Mouse (Mus musculus) heart, embryonic 15.5 days (tissue): ENCODE results near the gene Olfr828. TPM values are rescaled to one million over a fixed set of nuclear protein-coding genes. Genes with fewer than 3 reads are reported as not detected.
A peak's percentile ranks its signal among the peaks of the same experiment; 100 is the strongest.

Experiments
- ATAC-seq: fragments of 200-750 bp; cut with Nextera tagmentation; replicated peaks from 2 replicates; pipeline ENCODE4 v1.8.0; 2017; ENCODE audit warnings: low read depth, moderate TSS enrichment; ENCODE audit not compliant: insufficient number of reproducible peaks, insufficient read depth, low FRiP score
- H3K27ac ChIP-seq: fragments of 300-500 bp; sonication (generic); 2 replicates; pipeline ENCODE4 v1.5.1; 2015; ENCODE audit warnings: mild to moderate bottlenecking, inconsistent platforms
- H3K27me3 ChIP-seq: fragments of 300-500 bp; sonication (generic); 2 replicates; pipeline ENCODE4 v1.6.1; 2015; ENCODE audit warnings: inconsistent platforms
- H3K36me3 ChIP-seq: fragments of 300-500 bp; sonication (generic); 2 replicates; pipeline ENCODE4 v1.6.1; 2015; ENCODE audit warnings: mild to moderate bottlenecking, inconsistent platforms
- H3K4me1 ChIP-seq: fragments of 300-500 bp; sonication (generic); replicated peaks from 2 replicates; pipeline ENCODE4 v1.6.1; 2015; ENCODE audit warnings: inconsistent platforms
- H3K4me2 ChIP-seq: fragments of 300-500 bp; sonication (generic); 2 replicates; pipeline ENCODE4 v1.6.1; 2015; ENCODE audit warnings: inconsistent platforms, mild to moderate bottlenecking, moderate library complexity
- H3K4me3 ChIP-seq: fragments of 300-500 bp; sonication (generic); 2 replicates; pipeline ENCODE4 v1.5.1; 2015; ENCODE audit warnings: mild to moderate bottlenecking, inconsistent platforms
- H3K9ac ChIP-seq: fragments of 300-500 bp; sonication (generic); 2 replicates; pipeline ENCODE4 v1.6.1; 2015; ENCODE audit warnings: mild to moderate bottlenecking, inconsistent platforms
- H3K9me3 ChIP-seq: fragments of 300-500 bp; sonication (generic); replicated peaks from 2 replicates; pipeline ENCODE4 v1.6.1; 2016; ENCODE audit warnings: inconsistent platforms
- WGBS: fragments of 180-500 bp; shearing (Covaris S2); methylation state at CpG from one replicate; pipeline ENCODE4 v1.1.7; 2015; ENCODE audit warnings: mixed read lengths; 5-methylcytosine and 5-hydroxymethylcytosine counted together
- polyA plus RNA-seq: library from polyadenylated mRNA; unstranded; fragments of >200 nt; fragmentation: Nextera tagmentation; extraction: Ambion mirVana; gene quantifications from 2 replicates; pipeline ENCODE4 v1.2.1, GENCODE M21; 2015

The Olfr828 gene
- polyA plus RNA-seq = not detected in 2 replicates

DNA sequence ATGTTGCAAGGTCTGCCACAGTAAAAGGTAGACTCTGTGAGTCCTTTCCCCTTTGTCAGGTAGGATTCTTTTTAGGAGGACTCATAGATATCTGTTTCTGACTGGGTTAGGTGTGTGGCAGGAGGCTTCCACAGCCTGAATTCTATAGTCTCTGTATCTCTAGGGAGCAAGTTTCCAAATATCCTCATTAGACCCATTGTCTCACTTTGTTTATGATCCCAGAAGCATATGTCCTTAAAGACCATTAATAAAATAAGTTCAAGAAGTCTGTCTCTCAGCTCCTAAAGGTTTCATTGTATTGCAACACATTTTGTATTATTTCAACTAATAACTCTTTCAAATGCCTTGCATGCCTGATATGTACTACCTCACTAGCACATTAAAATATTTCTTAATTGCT, at the start of gene Olfr828:
Gene Olfr828 (minus strand): TSS at position 101 of the 400 bp plus-strand sequence.
- no peak for ATAC-seq
- Histone ChIP-seq H3K36me3 (no peaks in the 10 kb centered on the region), H3K4me3 (no peak within 1 kb of the TSS), H3K27ac (no peak within 1 kb of the TSS), H3K9me3 (no peaks in the 10 kb centered on the region), H3K9ac (no peak within 1 kb of the TSS), H3K27me3 (no peaks in the 10 kb centered on the region), H3K4me1 (no peaks in the 10 kb centered on the region), H3K4me2 (no peak within 1 kb of the TSS)

DNA sequence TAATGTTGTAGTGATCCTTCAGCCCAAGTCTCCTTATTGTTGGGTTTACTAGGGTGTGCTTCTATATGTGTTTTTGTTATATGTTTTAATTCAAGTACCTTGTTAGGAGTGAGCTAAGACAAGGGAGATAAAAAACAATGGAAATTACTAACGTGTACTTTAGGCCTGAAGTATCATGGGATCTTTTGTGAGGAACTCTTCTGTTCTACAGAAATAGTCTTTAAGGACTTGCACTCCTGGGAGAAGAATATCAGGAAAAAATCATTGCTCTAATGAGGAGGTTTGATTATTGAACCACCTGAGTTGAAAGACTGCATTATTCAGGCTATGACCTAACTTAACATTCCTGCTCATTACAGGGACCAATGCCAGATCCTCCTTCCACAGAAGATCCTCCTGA, 35.3 kb upstream of the Olfr828 start, which contains the start of gene Olfr829:
Gene Olfr829 (plus strand): TSS at position 301 of the 400 bp plus-strand sequence.
- no peak within 1 kb of the TSS for H3K9ac ChIP-seq
- H3K27me3 ChIP-seq = no peaks in the 10 kb centered on the region
- WGBS = 61% methylated on average over 1 of the region's 1 CpGs
- no peak within 1 kb of the TSS for H3K4me3 ChIP-seq
- H3K4me1 ChIP-seq = no peaks in the 10 kb centered on the region
- no peaks in the 10 kb centered on the region for H3K9me3 ChIP-seq
- H3K36me3 ChIP-seq = no peaks in the 10 kb centered on the region
- H3K4me2 ChIP-seq = no peak within 1 kb of the TSS
- no peak within 1 kb of the TSS for H3K27ac ChIP-seq
- no peak for ATAC-seq

DNA sequence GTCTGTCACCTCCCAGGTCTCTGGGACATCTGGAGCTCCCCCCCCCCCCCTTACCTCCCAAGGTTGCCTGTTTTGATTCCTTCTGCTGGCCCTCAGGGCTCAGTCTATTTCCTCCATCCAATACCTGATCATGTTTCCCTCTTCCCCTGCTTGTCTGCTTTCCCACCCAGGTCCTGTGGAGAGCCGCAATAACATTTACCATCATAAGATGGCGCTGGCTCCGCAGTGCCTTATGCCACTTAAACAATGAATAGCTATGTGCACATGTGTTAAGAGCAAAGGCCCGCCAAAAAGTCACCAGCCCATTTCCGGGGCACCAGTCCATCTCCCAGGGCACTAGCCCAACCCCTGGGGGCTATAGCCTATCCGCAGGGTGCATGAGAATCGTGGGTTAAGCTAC, 34.0 kb downstream of the Olfr828 start:
- Histone ChIP-seq H3K9ac (no peak overlapping the region), H3K4me2 (no peak overlapping the region), H3K4me1 (no peaks in the 10 kb centered on the region), H3K27ac (no peak overlapping the region), H3K9me3 (no peaks in the 10 kb centered on the region), H3K27me3 (no peaks in the 10 kb centered on the region), H3K4me3 (no peak overlapping the region), H3K36me3 (no peaks in the 10 kb centered on the region)
- no peak for ATAC-seq
- 59% methylated on average over 7 of the region's 7 CpGs for WGBS

DNA sequence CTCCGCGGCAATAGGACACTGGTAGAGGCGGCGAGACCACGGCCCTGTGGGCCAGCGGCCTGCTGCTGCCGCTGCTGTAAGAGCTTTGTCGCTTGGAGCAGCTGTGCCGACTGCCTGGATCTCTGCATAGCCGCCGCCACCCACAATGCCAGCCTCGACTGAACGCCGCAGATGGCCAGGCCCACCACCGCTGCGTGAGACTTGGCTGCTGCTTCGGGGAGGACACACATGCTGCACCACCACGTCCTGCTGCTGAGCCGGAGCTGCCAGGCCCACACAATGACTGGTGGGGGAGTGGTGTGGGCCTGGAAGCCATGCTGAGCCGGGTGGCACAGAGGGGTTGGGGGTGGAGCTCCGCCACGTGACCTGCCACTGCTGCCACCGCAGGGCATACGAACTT, 39.9 kb downstream of the Olfr828 start:
- H3K4me2 ChIP-seq = 0 out of 2 replicates have a peak overlapping the region, but pooled peaks have one; percentile 23
- H3K9ac ChIP-seq = no peak overlapping the region
- no peak for ATAC-seq
- no peaks in the 10 kb centered on the region for H3K36me3 ChIP-seq
- no peaks in the 10 kb centered on the region for H3K4me1 ChIP-seq
- no peak overlapping the region for H3K4me3 ChIP-seq
- WGBS = 61% methylated on average over 24 of the region's 24 CpGs
- no peaks in the 10 kb centered on the region for H3K9me3 ChIP-seq
- no peak overlapping the region for H3K27ac ChIP-seq
- no peaks in the 10 kb centered on the region for H3K27me3 ChIP-seq

DNA sequence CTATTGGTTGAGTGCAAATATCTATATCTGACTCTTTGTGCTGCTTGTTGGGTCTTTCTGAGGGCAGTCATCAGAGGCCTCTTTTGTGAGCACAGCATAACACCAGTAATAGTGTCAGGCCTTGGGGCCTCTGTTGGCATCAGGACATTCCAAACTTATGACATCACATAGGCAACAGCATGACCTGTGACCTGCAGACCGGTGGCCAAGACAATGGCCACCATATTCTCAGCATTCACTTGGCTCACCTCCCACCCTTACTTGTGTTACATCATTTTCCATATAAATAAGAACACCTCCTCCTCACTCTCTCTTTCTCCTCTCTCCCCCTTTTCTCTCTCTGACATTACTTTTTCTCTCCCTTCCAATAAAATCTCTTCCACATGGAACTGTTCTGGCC, 40.3 kb downstream of the Olfr828 start:
- no peak overlapping the region for H3K9ac ChIP-seq
- no peak for ATAC-seq
- no peaks in the 10 kb centered on the region for H3K4me1 ChIP-seq
- H3K27ac ChIP-seq = no peak overlapping the region
- 0 out of 2 replicates have a peak overlapping the region, but pooled peaks have one; percentile 23 for H3K4me2 ChIP-seq
- H3K27me3 ChIP-seq = no peaks in the 10 kb centered on the region
- H3K9me3 ChIP-seq = no peaks in the 10 kb centered on the region
- no peaks in the 10 kb centered on the region for H3K36me3 ChIP-seq
- WGBS = 65% methylated on average over 1 of the region's 1 CpGs
- H3K4me3 ChIP-seq = no peak overlapping the region

Other genes with a start within 250 kb of the Olfr828 start
- gene Muc16, start 145.0 kb downstream of the Olfr828 start, polyA plus RNA-seq = 1.1 and 1.8 TPM in 2 replicates
- gene Olfr24, start 55.5 kb downstream of the Olfr828 start, polyA plus RNA-seq = not detected in 2 replicates
- not detected in 2 replicates for gene Olfr829, start 35.4 kb upstream of the Olfr828 start, polyA plus RNA-seq
- gene Olfr830, start 55.2 kb upstream of the Olfr828 start, polyA plus RNA-seq = not detected in 2 replicates
- gene Olfr832, start 117.6 kb upstream of the Olfr828 start, polyA plus RNA-seq = not detected in 2 replicates
- not detected in 2 replicates for gene Olfr834, start 168.5 kb upstream of the Olfr828 start, polyA plus RNA-seq
- gene Olfr835, start 213.2 kb upstream of the Olfr828 start, polyA plus RNA-seq = not detected in 2 replicates